Mouse (Mus musculus) adrenal gland (tissue): ENCODE measurements at regions not wholly inside any gene's neighbourhood (a gene's known extent, or its start where the extent isn't known, plus 50 kb on each side); places are given as distances from the start of the nearest gene placed in this dataset.

Source experiments
- intact Hi-C: fragments of 180-260 bp; cut with DNase I; formaldehyde crosslinking; loops from one replicate; pipeline ENCODE4 v1.15.1; 2025

GRCm38 (mm10) chr10:111079051-111079450, 69.1 kb upstream of the Zdhhc17 start:
- intact Hi-C loops = no loop called here

- intact Hi-C loops = no loop called here
Measured at GRCm38 (mm10) chr10:111077632-111078031, 67.7 kb upstream of the Zdhhc17 start.

- intact Hi-C loops = no loop called here
Measured at GRCm38 (mm10) chr10:111073851-111074430, 64.0 kb upstream of the Zdhhc17 start.

GRCm38 (mm10) chr10:111073262-111073661, 63.3 kb upstream of the Zdhhc17 start:
- intact Hi-C loops = no loop called here

GRCm38 (mm10) chr10:111072554-111072909, 62.6 kb upstream of the Zdhhc17 start:
- intact Hi-C loops = no loop called here

- intact Hi-C loops = no loop called here
Measured at GRCm38 (mm10) chr10:111071805-111072553, 62.0 kb upstream of the Zdhhc17 start.

- intact Hi-C loops = no loop called here
Measured at GRCm38 (mm10) chr10:111066146-111066545, 56.2 kb upstream of the Zdhhc17 start.

- intact Hi-C loops = no loop called here
Measured at GRCm38 (mm10) chr10:111060626-111061025, 50.7 kb upstream of the Zdhhc17 start.
